Mouse (Mus musculus) stomach, postnatal 0 days (tissue): ENCODE measurements around the gene Gm17359. TPM values are rescaled to one million over a fixed set of nuclear protein-coding genes. Genes with fewer than 3 reads are reported as not detected.

Source experiments
- ATAC-seq: fragments of 200-750 bp; cut with Nextera tagmentation; 2 replicates; pipeline ENCODE4 v1.8.0; 2017; ENCODE audit not compliant: low FRiP score, low TSS enrichment
- DNase-seq: peaks from one replicate; pipeline ENCODE4 v3.0.0-alpha.2; 2016; ENCODE audit warnings: low spot score
- H3K27ac ChIP-seq: fragments of 300-500 bp; sonication (generic); replicated peaks from 2 replicates; pipeline ENCODE4 v1.5.1; 2014; ENCODE audit warnings: mild to moderate bottlenecking, control low read depth
- H3K27me3 ChIP-seq: fragments of 300-500 bp; sonication (generic); 2 replicates; pipeline ENCODE4 v1.6.1; 2014; ENCODE audit warnings: low read length; ENCODE audit not compliant: control insufficient read depth, insufficient read depth
- H3K36me3 ChIP-seq: fragments of 300-500 bp; sonication (generic); 2 replicates; pipeline ENCODE4 v1.6.1; 2014; ENCODE audit warnings: low read length, mixed read lengths; ENCODE audit not compliant: control insufficient read depth, insufficient read depth
- H3K4me1 ChIP-seq: fragments of 300-500 bp; sonication (generic); replicated peaks from 2 replicates; pipeline ENCODE4 v1.6.1; 2014; ENCODE audit warnings: antibody characterized with exemption; ENCODE audit not compliant: control insufficient read depth, insufficient read depth
- H3K4me2 ChIP-seq: fragments of 300-500 bp; sonication (generic); replicated peaks from 2 replicates; pipeline ENCODE4 v1.6.1; 2014; ENCODE audit warnings: low read depth, mild to moderate bottlenecking, control low read depth, moderate library complexity
- H3K4me3 ChIP-seq: fragments of 300-500 bp; sonication (generic); 2 replicates; pipeline ENCODE4 v1.5.1; 2014; ENCODE audit warnings: low read depth, low read length, control low read depth
- H3K9ac ChIP-seq: fragments of 300-500 bp; sonication (generic); 2 replicates; pipeline ENCODE4 v1.6.1; 2014; ENCODE audit warnings: mild to moderate bottlenecking, low read length, control low read depth, mixed read lengths
- H3K9me3 ChIP-seq: fragments of 300-500 bp; sonication (generic); 2 replicates; pipeline ENCODE4 v1.6.1; 2016; ENCODE audit warnings: low read length; ENCODE audit not compliant: control insufficient read depth
- CTCF ChIP-seq: IDR thresholded peaks from 2 replicates; pipeline ENCODE4 v1.5.1; 2016; ENCODE audit warnings: antibody characterized with exemption, low read depth, mild to moderate bottlenecking, moderate library complexity
- EP300 ChIP-seq: optimal IDR thresholded peaks from 2 replicates; pipeline ENCODE3; 2016; ENCODE audit warnings: antibody characterized with exemption
- WGBS: fragments of 180-500 bp; shearing (Covaris S2); extraction: QIAGEN DNeasy Blood & Tissue Kit; methylation state at CpG from one replicate; pipeline ENCODE4 v1.1.7; 2014; 5-methylcytosine and 5-hydroxymethylcytosine counted together
- polyA plus RNA-seq: library from polyadenylated mRNA; unstranded; fragments of >200 nt; fragmentation: Nextera tagmentation; extraction: Ambion mirVana; gene quantifications from 2 replicates; pipeline ENCODE4 v1.2.1, GENCODE M21; 2015

Gm17359 gene
- polyA plus RNA-seq, 1 experiment from 2014 or later = not detected

DNA sequence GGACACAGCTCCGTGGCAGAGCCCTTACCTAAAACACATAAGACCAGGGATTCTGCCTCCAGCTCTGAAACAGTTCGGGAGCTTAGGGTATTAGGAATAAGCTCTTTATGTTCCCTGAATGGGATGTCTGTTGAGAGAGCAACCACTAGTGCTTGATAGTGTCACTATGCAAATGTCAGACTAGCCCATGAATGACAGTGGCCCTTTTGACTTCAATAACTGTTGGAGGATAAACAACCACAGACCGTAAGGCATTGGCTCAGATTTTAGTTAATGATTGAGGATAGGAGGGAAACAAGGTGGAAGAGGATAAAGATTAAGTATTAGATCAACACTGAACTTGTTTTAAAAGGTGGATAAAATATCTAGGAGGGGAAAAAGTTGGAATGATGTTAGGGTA lies 41.6 kb downstream of the Gm17359 start:
- ATAC-seq (no peak), DNase-seq (no peak)
- H3K9me3 ChIP-seq = no peaks in the 10 kb centered on the region
- no peaks in the 10 kb centered on the region for H3K27me3 ChIP-seq
- H3K36me3 ChIP-seq = no peaks in the 10 kb centered on the region
- WGBS = 47% methylated on average over 3 of the region's 3 CpGs
- H3K4me3 ChIP-seq = no peak overlapping the region
- no peaks in the 10 kb centered on the region for H3K4me1 ChIP-seq
- no peak overlapping the region for H3K9ac ChIP-seq
- H3K27ac ChIP-seq = no peak overlapping the region
- H3K4me2 ChIP-seq = no peak overlapping the region
- TF ChIP-seq CTCF (no peak), EP300 (no peak)

DNA sequence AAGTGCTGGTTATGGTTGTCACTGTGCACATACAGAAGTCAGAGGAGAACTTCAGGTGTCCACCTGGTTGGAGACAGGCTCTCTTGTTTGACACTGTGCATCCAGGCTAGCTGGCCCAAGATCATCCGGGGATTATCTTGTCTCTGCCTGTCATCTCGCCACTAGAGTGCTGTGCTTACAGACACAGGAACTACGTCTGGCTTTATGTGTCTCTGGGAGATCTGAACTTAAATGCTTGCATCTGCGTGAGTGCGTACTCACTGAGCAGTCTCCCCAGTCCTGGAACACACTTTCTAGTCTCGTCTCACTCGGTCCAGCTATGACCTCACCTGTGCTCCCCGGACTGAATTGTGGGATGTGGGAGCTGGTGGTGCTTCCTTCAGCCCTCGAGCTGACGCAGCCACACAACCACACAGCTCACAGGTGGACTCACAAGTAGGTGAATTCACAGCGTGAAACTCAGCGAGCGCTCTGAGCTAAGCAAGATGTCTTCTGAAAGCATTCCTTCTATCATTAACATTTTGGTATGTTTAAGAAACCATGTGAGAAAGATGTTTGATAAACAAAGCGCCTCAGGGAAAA lies 42.9 kb downstream of the Gm17359 start:
- no peak overlapping the region for H3K9ac ChIP-seq
- no peak for ATAC-seq
- no peaks in the 10 kb centered on the region for H3K4me1 ChIP-seq
- no peak for TF ChIP-seq EP300
- no peaks in the 10 kb centered on the region for H3K27me3 ChIP-seq
- no peaks in the 10 kb centered on the region for H3K9me3 ChIP-seq
- no peak overlapping the region for H3K4me3 ChIP-seq
- no peaks in the 10 kb centered on the region for H3K36me3 ChIP-seq
- DNase-seq = no peak
- H3K4me2 ChIP-seq = no peak overlapping the region
- WGBS = 64% methylated on average over 14 of the region's 14 CpGs
- H3K27ac ChIP-seq = no peak overlapping the region

DNA sequence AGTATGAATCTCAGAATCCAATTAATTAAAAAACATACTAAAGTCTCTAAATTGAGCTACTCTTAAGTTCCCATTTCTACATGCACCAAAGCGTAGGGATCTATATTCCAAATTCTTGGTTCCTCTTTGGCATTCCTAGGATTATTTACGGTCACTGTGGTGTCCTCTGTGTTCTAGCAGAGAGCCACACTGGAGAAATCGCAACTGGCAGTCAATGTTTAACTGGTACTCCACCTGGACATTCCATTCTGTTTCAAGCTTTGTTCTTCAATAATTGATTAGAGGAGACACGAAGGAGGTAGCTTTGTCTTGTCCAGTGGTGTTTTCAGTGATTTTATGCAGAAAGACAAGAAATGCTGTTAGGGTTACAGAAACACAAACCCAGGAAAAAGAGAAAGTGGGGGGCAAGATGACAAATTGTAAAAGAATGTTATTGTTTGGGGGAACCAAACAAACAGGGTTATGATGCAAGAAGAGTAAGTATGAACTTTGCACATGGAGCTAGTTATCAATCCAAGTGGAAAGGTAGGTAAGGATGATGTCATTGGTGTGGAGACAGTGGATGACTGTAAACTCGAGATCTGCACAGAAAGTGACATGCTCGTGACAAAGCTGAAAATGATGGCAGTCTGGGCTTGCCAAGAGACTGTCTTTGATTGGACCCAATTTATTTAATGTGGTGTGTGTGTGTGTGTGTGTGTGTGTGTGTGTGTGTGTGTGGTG lies 43.6 kb downstream of the Gm17359 start:
- Histone ChIP-seq H3K9me3 (no peaks in the 10 kb centered on the region), H3K27ac (no peak overlapping the region), H3K4me2 (no peak overlapping the region), H3K9ac (no peak overlapping the region), H3K4me1 (no peaks in the 10 kb centered on the region), H3K4me3 (no peak overlapping the region), H3K27me3 (no peaks in the 10 kb centered on the region), H3K36me3 (no peaks in the 10 kb centered on the region)
- ATAC-seq (no peak), DNase-seq (no peak)
- 55% methylated on average over 6 of the region's 6 CpGs for WGBS
- TF ChIP-seq EP300 = no peak
- no peak for TF ChIP-seq CTCF

DNA sequence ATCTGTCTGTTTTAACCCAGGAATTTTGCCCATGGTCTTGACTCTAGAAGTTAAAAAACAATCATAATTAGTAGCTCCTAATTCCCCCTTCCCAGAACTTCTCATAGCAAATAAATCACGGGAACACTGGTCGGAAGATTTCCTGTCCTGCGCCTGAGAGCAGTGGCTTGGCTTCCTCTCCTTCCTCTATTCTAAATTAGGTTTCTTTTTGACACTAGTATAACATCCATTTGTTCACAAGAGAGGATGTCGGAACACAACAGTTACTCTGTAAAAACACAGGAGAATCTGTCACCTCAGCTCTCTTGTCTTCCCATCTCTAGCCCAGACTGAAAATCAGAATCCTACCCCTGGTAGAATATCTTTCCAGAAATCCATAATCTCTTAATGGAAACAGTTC lies 44.9 kb downstream of the Gm17359 start:
- Histone ChIP-seq H3K27ac (no peak overlapping the region), H3K9me3 (no peaks in the 10 kb centered on the region), H3K4me3 (no peak overlapping the region), H3K4me2 (no peak overlapping the region), H3K36me3 (no peaks in the 10 kb centered on the region), H3K27me3 (no peaks in the 10 kb centered on the region), H3K4me1 (no peaks in the 10 kb centered on the region), H3K9ac (no peak overlapping the region)
- TF ChIP-seq EP300 = no peak
- TF ChIP-seq CTCF = no peak
- DNase-seq (no peak), ATAC-seq (no peak)
- WGBS = 50% methylated on average over 4 of the region's 4 CpGs

DNA sequence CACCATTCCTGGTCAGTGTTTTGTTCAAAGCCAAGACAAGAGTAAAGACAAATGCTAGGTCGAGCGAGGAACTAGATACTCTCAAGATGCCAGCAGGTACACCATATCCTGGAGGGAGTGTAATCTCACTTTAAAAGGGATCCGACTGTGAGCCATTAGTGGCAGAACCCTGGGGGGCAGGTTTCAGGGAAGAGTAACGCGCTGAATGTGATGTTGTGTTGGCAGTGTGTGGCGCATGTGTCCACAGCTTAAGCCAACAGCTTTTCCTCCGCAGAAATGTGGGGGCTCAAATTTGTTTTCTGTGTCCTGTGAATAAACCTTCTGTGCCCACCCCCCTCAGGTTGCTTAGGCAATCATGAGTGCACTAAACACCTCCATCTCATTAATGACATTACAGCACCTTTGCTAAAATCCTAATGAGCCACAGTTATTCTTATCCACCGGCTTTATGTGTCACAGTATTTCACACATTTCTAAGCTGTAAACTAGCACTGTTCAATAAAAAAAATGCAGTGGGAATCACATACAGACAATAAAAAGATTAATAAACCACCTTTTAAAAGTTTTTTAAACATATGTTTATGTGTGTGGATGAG lies 49.1 kb downstream of the Gm17359 start:
- Histone ChIP-seq H3K4me1 (no peaks in the 10 kb centered on the region), H3K4me2 (no peak overlapping the region), H3K9me3 (no peaks in the 10 kb centered on the region), H3K27ac (no peak overlapping the region), H3K4me3 (no peak overlapping the region), H3K27me3 (no peaks in the 10 kb centered on the region), H3K36me3 (no peaks in the 10 kb centered on the region), H3K9ac (no peak overlapping the region)
- DNase-seq = no peak
- TF ChIP-seq EP300 = no peak
- TF ChIP-seq CTCF = no peak
- WGBS = 37% methylated on average over 8 of the region's 8 CpGs
- ATAC-seq = no peak

DNA sequence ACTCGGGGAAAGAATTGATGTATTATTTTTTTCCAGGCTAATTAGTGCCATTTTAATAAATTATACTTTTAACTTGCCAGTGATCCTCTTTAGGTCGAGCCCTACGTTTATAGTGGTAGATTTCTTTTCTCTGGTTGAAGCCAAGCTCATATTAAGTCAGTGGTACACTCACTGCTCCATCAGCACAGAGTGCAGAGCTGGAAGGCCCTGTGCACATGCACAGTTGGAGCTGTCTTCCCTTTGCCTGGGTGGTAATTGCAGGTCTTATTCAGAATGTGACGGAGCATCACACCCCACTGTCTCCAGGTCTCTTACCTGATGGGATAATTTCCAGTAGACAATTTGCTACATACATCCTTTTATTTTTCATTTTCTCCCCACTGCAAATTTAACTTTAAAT lies 52.6 kb downstream of the Gm17359 start:
- no peak for DNase-seq
- no peak overlapping the region for H3K27ac ChIP-seq
- TF ChIP-seq CTCF = no peak
- TF ChIP-seq EP300 = no peak
- no peak overlapping the region for H3K4me3 ChIP-seq
- no peaks in the 10 kb centered on the region for H3K27me3 ChIP-seq
- no peak for ATAC-seq
- no peaks in the 10 kb centered on the region for H3K4me1 ChIP-seq
- no peak overlapping the region for H3K9ac ChIP-seq
- H3K36me3 ChIP-seq = no peaks in the 10 kb centered on the region
- no peaks in the 10 kb centered on the region for H3K9me3 ChIP-seq
- 43% methylated on average over 4 of the region's 4 CpGs for WGBS
- no peak overlapping the region for H3K4me2 ChIP-seq
